Mouse (Mus musculus) embryonic fibroblast, embryonic 13.5 days (primary cell): Measurements from ENCODE around the gene Slc22a17.

Experiments
- CTCF ChIP-seq: IDR thresholded peaks from 2 replicates; pipeline ENCODE4 v1.5.1; 2011; ENCODE audit warnings: mild to moderate bottlenecking, control low read depth, low read length, moderate library complexity, borderline replicate concordance; ENCODE audit not compliant: insufficient read depth
- POLR2A ChIP-seq: IDR thresholded peaks from 2 replicates; pipeline ENCODE4 v1.6.1; 2011; ENCODE audit warnings: low read depth, mild to moderate bottlenecking, control low read depth, low read length, moderate library complexity

DNA sequence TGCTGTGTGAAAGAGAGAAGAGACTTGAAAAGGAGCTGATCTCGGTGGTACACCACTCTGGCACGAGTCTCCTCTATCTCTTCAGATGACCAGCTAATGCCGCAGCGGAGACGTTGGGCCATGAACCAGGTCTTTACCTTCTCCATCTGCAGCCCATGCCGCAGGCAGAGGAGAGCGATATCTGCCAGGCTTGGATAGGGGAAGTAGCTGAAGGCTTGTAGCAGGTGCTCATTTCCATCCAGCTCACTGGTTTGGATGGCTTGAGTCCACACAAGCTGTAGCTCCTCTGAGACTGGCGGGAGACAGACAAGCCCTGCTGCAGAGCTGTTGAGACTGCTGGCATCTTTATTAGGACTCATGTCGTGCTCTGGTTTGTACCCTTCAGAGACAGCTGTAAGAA lies 55.0 kb downstream of the Slc22a17 start:
- no peak for TF ChIP-seq CTCF
- no peak for TF ChIP-seq POLR2A
